Mouse (Mus musculus): ENCODE results near the gene Zfp169.

The Zfp169 gene

GRCm38 (mm10) chr13:48515861-48516260 is 2.6 kb upstream of the Zfp169 start:
- DNase-seq = no peak

- DNase-seq = no peak
These were observed 4.6 kb downstream of the Zfp169 start for GRCm38 (mm10) chr13:48508661-48509060.

- no peak for DNase-seq
These were observed 10.8 kb downstream of the Zfp169 start for GRCm38 (mm10) chr13:48502422-48502821.

- DNase-seq = no peak
These were observed 14.6 kb downstream of the Zfp169 start for GRCm38 (mm10) chr13:48498676-48499075.

- peak; percentile 86 for DNase-seq
These were observed 15.5 kb downstream of the Zfp169 start for GRCm38 (mm10) chr13:48497693-48498221.

GRCm38 (mm10) chr13:48493183-48493582 is 20.1 kb downstream of the Zfp169 start:
- peak; percentile 15 for DNase-seq

- DNase-seq = no peak
These were observed 22.7 kb downstream of the Zfp169 start for GRCm38 (mm10) chr13:48490396-48491182.

GRCm38 (mm10) chr13:48483606-48484005 is 29.6 kb downstream of the Zfp169 start:
- no peak for DNase-seq

GRCm38 (mm10) chr13:48468656-48469180 is 44.5 kb downstream of the Zfp169 start:
- DNase-seq = no peak

- peak; percentile 10 for DNase-seq
These were observed 47.1 kb downstream of the Zfp169 start for GRCm38 (mm10) chr13:48466186-48466585.

- peak; percentile 86 for DNase-seq
These were observed 49.1 kb downstream of the Zfp169 start for GRCm38 (mm10) chr13:48464170-48464569.

GRCm38 (mm10) chr13:48459280-48459679 is 54.0 kb downstream of the Zfp169 start:
- no peak for DNase-seq

- no peak for DNase-seq
These were observed 65.1 kb downstream of the Zfp169 start for GRCm38 (mm10) chr13:48448119-48448518.

- no peak for DNase-seq
These were observed 69.3 kb downstream of the Zfp169 start for GRCm38 (mm10) chr13:48443996-48444395.

- no peak for DNase-seq
These were observed 74.9 kb downstream of the Zfp169 start for GRCm38 (mm10) chr13:48438321-48438720.
